Mouse (Mus musculus) MEL (cell line): ENCODE results near the gene Olfr1394. TPM values are rescaled to one million over a fixed set of nuclear protein-coding genes. Genes with fewer than 3 reads are reported as not detected.

Source experiments
- DNase-seq: peaks from one replicate; pipeline ENCODE4 v3.0.0; 2011; ENCODE audit warnings: low read depth, low spot score
- H3K27ac ChIP-seq: 2 replicates; pipeline ENCODE4 v1.5.1; 2012; ENCODE audit warnings: low read depth, mild to moderate bottlenecking, control low read depth, low read length, moderate library complexity; ENCODE audit not compliant: control insufficient read depth
- H3K27me3 ChIP-seq, 2 experiments: fragments of 150-350 bp in 1 of 2; sonication (generic) in 1 of 2; 2 replicates each; pipeline ENCODE4 v1.6.1; 2012; ENCODE audit warnings: low read length in 2 of 2, mild to moderate bottlenecking in 2 of 2, improper control_type of control experiment in 1 of 2, moderate library complexity in 1 of 2; ENCODE audit not compliant: insufficient read depth in 2 of 2, control insufficient read depth in 1 of 2
- H3K36me3 ChIP-seq, 2 experiments: 2 replicates each; pipeline ENCODE4 v1.6.1; 2012 to 2014; ENCODE audit warnings: low read length in 2 of 2, improper control_type of control experiment in 1 of 2, inconsistent platforms in 1 of 2, mild to moderate bottlenecking in 1 of 2; ENCODE audit not compliant: insufficient read depth in 2 of 2, control insufficient read depth in 1 of 2
- H3K4me1 ChIP-seq, 2 experiments: fragments of 150-350 bp in 1 of 2; sonication (generic) in 1 of 2; 2 replicates each; pipeline ENCODE4 v1.6.1; 2012; ENCODE audit warnings: low read length in 2 of 2, improper control_type of control experiment in 1 of 2, mild to moderate bottlenecking in 1 of 2; ENCODE audit not compliant: insufficient read depth in 2 of 2, control insufficient read depth in 1 of 2
- H3K4me3 ChIP-seq, 2 experiments: fragments of 150-350 bp in 1 of 2; sonication (generic) in 1 of 2; 2 replicates each; pipeline ENCODE4 v1.5.1; 2012; ENCODE audit warnings: low read depth in 2 of 2, low read length in 2 of 2, mild to moderate bottlenecking in 2 of 2, moderate library complexity in 2 of 2, control low read depth in 1 of 2, improper control_type of control experiment in 1 of 2; ENCODE audit not compliant: control insufficient read depth in 1 of 2, insufficient read depth in 1 of 2
- H3K79me2 ChIP-seq: 2 replicates; pipeline ENCODE4 v1.6.1; 2012; ENCODE audit warnings: mild to moderate bottlenecking, low read length, moderate library complexity; ENCODE audit not compliant: control insufficient read depth, poor library complexity, insufficient read depth
- H3K9ac ChIP-seq: 2 replicates; pipeline ENCODE4 v1.6.1; 2012; ENCODE audit warnings: low read depth, mild to moderate bottlenecking, control low read depth, low read length, moderate library complexity; ENCODE audit not compliant: control insufficient read depth, poor library complexity, severe bottlenecking
- H3K9me3 ChIP-seq: fragments of 150-350 bp; sonication (generic); replicated peaks from 2 replicates; pipeline ENCODE4 v1.6.1; 2012; ENCODE audit warnings: mild to moderate bottlenecking, low read length, improper control_type of control experiment, moderate library complexity; ENCODE audit not compliant: insufficient read depth
- BHLHE40 ChIP-seq: IDR thresholded peaks from 2 replicates; pipeline ENCODE4 v1.6.1; 2012; ENCODE audit warnings: low read depth, mild to moderate bottlenecking, inconsistent platforms, low read length, improper control_type of control experiment, borderline replicate concordance
- EP300 ChIP-seq, 2 experiments: IDR thresholded peaks; 2 replicates each; pipeline ENCODE4 v1.6.1; 2011; ENCODE audit warnings: improper control_type of control experiment in 2 of 2, low read length in 2 of 2, low read depth in 1 of 2, mild to moderate bottlenecking in 1 of 2
- ETS1 ChIP-seq: IDR thresholded peaks from 2 replicates; pipeline ENCODE4 v1.6.1; 2012; ENCODE audit warnings: low read depth, mild to moderate bottlenecking, inconsistent platforms, low read length, improper control_type of control experiment, moderate library complexity
- GABPA ChIP-seq: IDR thresholded peaks from 2 replicates; pipeline ENCODE4 v1.6.1; 2012; ENCODE audit warnings: low read depth, mild to moderate bottlenecking, inconsistent platforms, low read length, improper control_type of control experiment, moderate library complexity
- GATA1 ChIP-seq: IDR thresholded peaks from 2 replicates; pipeline ENCODE4 v1.6.1; 2011; ENCODE audit warnings: low read depth, low read length, improper control_type of control experiment
- HCFC1 ChIP-seq: IDR thresholded peaks from 2 replicates; pipeline ENCODE4 v1.6.1; 2012; ENCODE audit warnings: low read depth, mild to moderate bottlenecking, inconsistent platforms, low read length, improper control_type of control experiment, moderate library complexity
- JUND ChIP-seq: IDR thresholded peaks from 2 replicates; pipeline ENCODE4 v1.6.1; 2011; ENCODE audit warnings: low read depth, mild to moderate bottlenecking, improper control_type of control experiment, low read length
- MAX ChIP-seq: IDR thresholded peaks from 2 replicates; pipeline ENCODE4 v1.6.1; 2011; ENCODE audit warnings: low read length, improper control_type of control experiment
- MEF2A ChIP-seq: IDR thresholded peaks from 2 replicates; pipeline ENCODE4 v1.6.1; 2014; ENCODE audit warnings: low read depth, mild to moderate bottlenecking, inconsistent platforms, low read length, improper control_type of control experiment; ENCODE audit not compliant: poor library complexity, insufficient replicate concordance, severe bottlenecking; ENCODE audit errors: extremely low read depth
- MYC ChIP-seq: IDR thresholded peaks from 2 replicates; pipeline ENCODE4 v1.6.1; 2011; ENCODE audit warnings: low read depth, mild to moderate bottlenecking, low read length, improper control_type of control experiment, moderate library complexity
- POLR2AphosphoS5 ChIP-seq: IDR thresholded peaks from 2 replicates; pipeline ENCODE4 v1.6.1; 2012; ENCODE audit warnings: low read depth, borderline replicate concordance, mild to moderate bottlenecking, inconsistent platforms, low read length, moderate library complexity, mixed read lengths
- RCOR1 ChIP-seq: IDR thresholded peaks from 2 replicates; pipeline ENCODE4 v1.6.1; 2012; ENCODE audit warnings: low read depth, mild to moderate bottlenecking, inconsistent platforms, low read length, improper control_type of control experiment
- TBP ChIP-seq: IDR thresholded peaks from 2 replicates; pipeline ENCODE4 v1.8.0; 2011; ENCODE audit warnings: low read depth, low read length, improper control_type of control experiment
- TCF12 ChIP-seq: IDR thresholded peaks from 2 replicates; pipeline ENCODE4 v1.6.1; 2014; ENCODE audit warnings: low read depth, mild to moderate bottlenecking, inconsistent platforms, low read length, improper control_type of control experiment, moderate library complexity
- UBTF ChIP-seq: IDR thresholded peaks from 2 replicates; pipeline ENCODE4 v1.6.1; 2012; ENCODE audit warnings: low read depth, mild to moderate bottlenecking, inconsistent platforms, low read length, improper control_type of control experiment, moderate library complexity, borderline replicate concordance; ENCODE audit not compliant: insufficient read depth
- ZC3H11A ChIP-seq: IDR thresholded peaks from 2 replicates; pipeline ENCODE4 v1.6.1; 2012; ENCODE audit warnings: low read depth, mild to moderate bottlenecking, inconsistent platforms, low read length, improper control_type of control experiment
- ZKSCAN1 ChIP-seq: IDR thresholded peaks from 2 replicates; pipeline ENCODE4 v1.6.1; 2012; ENCODE audit warnings: low read depth, mild to moderate bottlenecking, inconsistent platforms, low read length, improper control_type of control experiment, moderate library complexity
- ZMIZ1 ChIP-seq: IDR thresholded peaks from 2 replicates; pipeline ENCODE4 v1.6.1; 2012; ENCODE audit warnings: low read depth, mild to moderate bottlenecking, inconsistent platforms, low read length, improper control_type of control experiment, moderate library complexity
- ZNF384 ChIP-seq: IDR thresholded peaks from 2 replicates; pipeline ENCODE4 v1.6.1; 2012; ENCODE audit warnings: low read depth, mild to moderate bottlenecking, inconsistent platforms, low read length, improper control_type of control experiment
- polyA plus RNA-seq, 2 experiments: library from polyadenylated mRNA; stranded (reverse) in 1 of 2; unstranded in 1 of 2; fragments of >175 nt in 1 of 2; fragments of >200 nt in 1 of 2; gene quantifications; 2 replicates each; pipeline versions ENCODE4 v1.2.1 to v1.2.4; 2012; ENCODE audit warnings: low replicate concordance in 2 of 2, low read depth in 1 of 2; ENCODE audit not compliant: insufficient read length in 2 of 2, insufficient read depth in 1 of 2, missing spikeins in 1 of 2
- total RNA-seq: library from RNA; depleted of rRNA; stranded (reverse); fragments of 300-350 nt; gene quantifications from 2 replicates; pipeline ENCODE4 v1.2.3, GENCODE M21; 2012

The Olfr1394 gene
- total and polyA plus RNA-seq, 3 experiments = not detected

DNA sequence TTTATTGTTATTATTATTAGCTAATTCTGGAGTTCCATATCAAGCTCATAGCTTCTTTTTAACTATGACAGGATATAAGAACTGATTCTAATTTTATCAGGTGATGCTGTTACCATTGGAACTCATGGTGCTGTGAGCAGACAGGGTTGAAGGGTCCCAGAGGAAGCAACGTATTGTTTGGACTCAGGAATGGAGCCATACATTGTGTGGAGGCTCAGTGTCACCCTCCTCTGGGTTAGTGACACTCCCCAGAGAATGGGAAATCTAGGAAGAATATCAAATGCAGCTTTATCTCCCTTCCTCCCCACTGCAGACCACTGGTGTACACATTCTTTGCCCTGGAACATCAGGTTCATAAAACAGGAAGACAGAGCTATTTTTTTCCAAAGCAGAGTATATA lies 29.0 kb downstream of the Olfr1394 start:
- no peaks in the 10 kb centered on the region for H3K79me2 ChIP-seq
- no peaks in the 10 kb centered on the region for H3K9me3 ChIP-seq
- no peak for DNase-seq
- no peak overlapping the region for H3K9ac ChIP-seq
- TF ChIP-seq BHLHE40 = no peak
- no peak for TF ChIP-seq ZC3H11A
- TF ChIP-seq MYC = no peak
- no peak for TF ChIP-seq ZKSCAN1
- no peak for TF ChIP-seq GABPA
- no peak for TF ChIP-seq HCFC1
- TF ChIP-seq TCF12 = no peak
- no peak for TF ChIP-seq POLR2AphosphoS5
- no peak for TF ChIP-seq ETS1
- TF ChIP-seq JUND = no peak
- TF ChIP-seq ZNF384 = no peak
- TF ChIP-seq ZMIZ1 = no peak
- no peak for TF ChIP-seq EP300 (IDR thresholded peaks at IDR 0.05; ENCODE audit: low read depth in 1 of 2, low read length in 2 of 2)
- no peak for TF ChIP-seq MAX
- TF ChIP-seq UBTF = no peak
- no peak for TF ChIP-seq MEF2A
- no peak overlapping the region for H3K27ac ChIP-seq
- H3K27me3 ChIP-seq = peaks cover 3 to 7% of the 10 kb centered on the region in 2 experiments
- H3K4me1 ChIP-seq = no peaks in the 10 kb centered on the region
- no peak overlapping the region for H3K4me3 ChIP-seq
- no peaks in the 10 kb centered on the region for H3K36me3 ChIP-seq

DNA sequence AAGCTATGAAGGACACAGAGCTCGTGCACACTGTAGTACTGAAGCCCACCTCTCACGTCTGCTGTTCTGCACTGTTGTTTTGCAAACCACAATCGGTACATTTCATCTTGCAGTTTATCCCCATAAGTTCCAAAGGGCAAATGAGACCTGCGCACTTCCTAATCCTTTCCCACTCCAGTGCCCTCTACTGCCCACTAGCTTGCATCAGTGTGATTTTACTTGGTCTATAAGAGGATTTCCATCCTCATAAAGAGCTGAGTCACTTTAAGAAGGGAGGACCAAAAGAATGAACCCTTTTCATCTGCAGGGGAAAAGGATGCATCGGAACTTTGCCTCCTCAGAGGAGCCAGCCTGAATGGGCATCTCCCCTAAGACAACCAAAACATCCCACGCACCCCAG lies 32.3 kb downstream of the Olfr1394 start:
- no peak for DNase-seq
- H3K27me3 ChIP-seq = peaks cover 0 to 2% of the 10 kb centered on the region in 2 experiments; a peak in 3 of 4 replicates
- H3K4me1 ChIP-seq = no peaks in the 10 kb centered on the region
- no peak overlapping the region for H3K9ac ChIP-seq
- no peak overlapping the region for H3K4me3 ChIP-seq
- no peaks in the 10 kb centered on the region for H3K9me3 ChIP-seq
- H3K27ac ChIP-seq = no peak overlapping the region
- H3K36me3 ChIP-seq = no peaks in the 10 kb centered on the region
- TF ChIP-seq ZNF384 (no peak), MEF2A (no peak), RCOR1 (no peak), EP300 (IDR thresholded peaks at IDR 0.05; ENCODE audit: low read depth in 1 of 2, low read length in 2 of 2) (no peak), TBP (no peak), GATA1 (no peak)
- no peaks in the 10 kb centered on the region for H3K79me2 ChIP-seq
